Mouse (Mus musculus) MN1 (cell line): Measurements from ENCODE around the gene Lypd6b.

Experiments
- DNase-seq: peaks from one replicate; pipeline ENCODE4 v3.0.0-alpha.2; 2016; ENCODE audit warnings: low spot score

Gene Lypd6b

GRCm38 (mm10) chr2:49787376-49788050 lies at the start of gene Lypd6b:
TSS of gene Lypd6b (plus strand) at chr2:49787688.
- no peak for DNase-seq

- DNase-seq, result no peak
Observed at GRCm38 (mm10) chr2:49739046-49739445, 48.4 kb upstream of the Lypd6b start.

GRCm38 (mm10) chr2:49741026-49741425 lies 46.5 kb upstream of the Lypd6b start:
- no peak for DNase-seq

- peak; percentile 80 for DNase-seq
Observed at GRCm38 (mm10) chr2:49741895-49742734, 45.4 kb upstream of the Lypd6b start.

GRCm38 (mm10) chr2:49742919-49743318 lies 44.6 kb upstream of the Lypd6b start:
- no peak for DNase-seq

GRCm38 (mm10) chr2:49743775-49744174 lies 43.7 kb upstream of the Lypd6b start:
- DNase-seq, result no peak

GRCm38 (mm10) chr2:49744251-49745093 lies 43.0 kb upstream of the Lypd6b start:
- peak; percentile 69 for DNase-seq

GRCm38 (mm10) chr2:49745094-49745781 lies 42.2 kb upstream of the Lypd6b start:
- peak; percentile 80 for DNase-seq

- no peak for DNase-seq
Observed at GRCm38 (mm10) chr2:49746947-49747346, 40.5 kb upstream of the Lypd6b start.

- peak; percentile 42 for DNase-seq
Observed at GRCm38 (mm10) chr2:49747670-49748069, 39.8 kb upstream of the Lypd6b start.

- DNase-seq, result peak; percentile 69
Observed at GRCm38 (mm10) chr2:49748628-49749342, 38.7 kb upstream of the Lypd6b start.

GRCm38 (mm10) chr2:49749730-49750576 lies 37.5 kb upstream of the Lypd6b start:
- DNase-seq, result no peak

GRCm38 (mm10) chr2:49751544-49752210 lies 35.8 kb upstream of the Lypd6b start:
- no peak for DNase-seq

- DNase-seq, result no peak
Observed at GRCm38 (mm10) chr2:49752211-49752607, 35.3 kb upstream of the Lypd6b start.

GRCm38 (mm10) chr2:49753062-49753461 lies 34.4 kb upstream of the Lypd6b start:
- no peak for DNase-seq

- DNase-seq, result peak; percentile 81
Observed at GRCm38 (mm10) chr2:49755054-49755453, 32.4 kb upstream of the Lypd6b start.

- DNase-seq, result no peak
Observed at GRCm38 (mm10) chr2:49757616-49758015, 29.9 kb upstream of the Lypd6b start.

- DNase-seq, result peak; percentile 84
Observed at GRCm38 (mm10) chr2:49764331-49764946, 23.0 kb upstream of the Lypd6b start.

- no peak for DNase-seq
Observed at GRCm38 (mm10) chr2:49768916-49769315, 18.6 kb upstream of the Lypd6b start.
